Mouse (Mus musculus): Measurements from ENCODE around the gene Olfr1537.

The Olfr1537 gene

GRCm38 (mm10) chr9:39249894-39250293 lies at the start of gene Olfr1537:
Gene Olfr1537 (minus strand): TSS chr9:39249994.
- DNase-seq (ENCODE audit: low read depth, low spot score): no peak

GRCm38 (mm10) chr9:39287136-39287535 lies 37.3 kb upstream of the Olfr1537 start:
- no peak for DNase-seq (ENCODE audit: low read depth, low spot score)

GRCm38 (mm10) chr9:39276718-39277117 lies 26.9 kb upstream of the Olfr1537 start, which contains the start of gene Olfr945:
Gene Olfr945 (minus strand): TSS chr9:39276818.
- DNase-seq (ENCODE audit: low read depth, low spot score): no peak

GRCm38 (mm10) chr9:39201620-39202019 lies 48.2 kb downstream of the Olfr1537 start, which contains the start of gene Olfr944:
Gene Olfr944 (plus strand): TSS chr9:39201920.
- no peak for DNase-seq (ENCODE audit: low read depth, low spot score)

Measured in WW6 (cell line).